Mouse (Mus musculus): ENCODE measurements around the gene Plin1. TPM values are rescaled to one million over a fixed set of nuclear protein-coding genes. Genes with fewer than 3 reads are reported as not detected.

Plin1 gene
- total RNA-seq, 2 experiments from 2014 or later, result 0.58 to 0.83 TPM

Other genes with a start within 250 kb of the Plin1 start
- 1 to 10 TPM; 1.1 to 2.2 TPM for gene Rhcg, start 115.2 kb downstream of the Plin1 start, total RNA-seq (2021)
- under 1 TPM; 0.45 to 0.97 TPM for gene Ticrr, start 72.7 kb downstream of the Plin1 start, total RNA-seq (2021)
- gene Kif7, start 17.2 kb downstream of the Plin1 start, total RNA-seq (2021), result 1 to 10 TPM; 3.0 to 3.2 TPM
- gene Pex11a, start 10.2 kb upstream of the Plin1 start, total RNA-seq (2021), result 10 to 100 TPM; 11.0 to 14.3 TPM
- gene Wdr93, start 10.3 kb upstream of the Plin1 start, total RNA-seq (2021), result under 1 TPM; 0.17 to 0.60 TPM
- gene Mesp1, start 60.9 kb upstream of the Plin1 start, total RNA-seq (2021), result under 1 TPM; 0.60 TPM
- gene Mesp2, start 77.8 kb upstream of the Plin1 start, total RNA-seq (2021), result 1 to 10 TPM; 1.2 to 1.9 TPM
- gene Anpep, start 128.2 kb upstream of the Plin1 start, total RNA-seq (2021), result 1 to 10 TPM; 4.6 to 5.3 TPM
- 10 to 100 TPM; 50.4 to 51.3 TPM for gene Ap3s2, start 187.7 kb upstream of the Plin1 start, total RNA-seq (2021)
- 10 to 100 TPM; 12.5 to 12.7 TPM for gene Arpin, start 202.5 kb upstream of the Plin1 start, total RNA-seq (2021)

All from layer of hippocampus, postnatal 14 days (tissue).